Mouse (Mus musculus) stomach, embryonic 16.5 days (tissue): ENCODE measurements around the gene Cks2. TPM values are rescaled to one million over a fixed set of nuclear protein-coding genes. Genes with fewer than 3 reads are reported as not detected.
A peak's percentile ranks its signal among the peaks of the same experiment; 100 is the strongest.

Source experiments
- ATAC-seq: fragments of 200-750 bp; cut with Nextera tagmentation; 2 replicates; pipeline ENCODE4 v1.8.0; 2017; ENCODE audit warnings: moderate number of reproducible peaks, moderate TSS enrichment; ENCODE audit not compliant: insufficient read depth, low FRiP score
- H3K27ac ChIP-seq: fragments of 300-500 bp; sonication (generic); 2 replicates; pipeline ENCODE4 v1.5.1; 2014; ENCODE audit warnings: low read length
- H3K27me3 ChIP-seq: fragments of 300-500 bp; sonication (generic); 2 replicates; pipeline ENCODE4 v1.6.1; 2014; ENCODE audit warnings: low read length, control low read depth, mixed read lengths; ENCODE audit not compliant: control insufficient read depth, insufficient read depth
- H3K36me3 ChIP-seq: fragments of 300-500 bp; sonication (generic); 2 replicates; pipeline ENCODE4 v1.6.1; 2014; ENCODE audit warnings: low read length; ENCODE audit not compliant: control insufficient read depth, insufficient read depth
- H3K4me1 ChIP-seq: fragments of 300-500 bp; sonication (generic); 2 replicates; pipeline ENCODE4 v1.6.1; 2014; ENCODE audit warnings: low read length, control low read depth, mixed read lengths; ENCODE audit not compliant: control insufficient read depth, insufficient read depth
- H3K4me2 ChIP-seq: fragments of 300-500 bp; sonication (generic); 2 replicates; pipeline ENCODE4 v1.6.1; 2014; ENCODE audit warnings: low read depth, low read length, mixed read lengths
- H3K4me3 ChIP-seq: fragments of 300-500 bp; sonication (generic); replicated peaks from 2 replicates; pipeline ENCODE4 v1.5.1; 2014; ENCODE audit warnings: mild to moderate bottlenecking, low read length
- H3K9ac ChIP-seq: fragments of 300-500 bp; sonication (generic); 2 replicates; pipeline ENCODE4 v1.6.1; 2014; ENCODE audit warnings: low read length
- H3K9me3 ChIP-seq: fragments of 300-500 bp; sonication (generic); replicated peaks from 2 replicates; pipeline ENCODE4 v1.6.1; 2016; ENCODE audit warnings: low read length, control low read depth; ENCODE audit not compliant: control insufficient read depth
- WGBS: fragments of 180-500 bp; shearing (Covaris S2); extraction: QIAGEN DNeasy Blood & Tissue Kit; methylation state at CpG from one replicate; pipeline ENCODE4 v1.1.7; 2014; 5-methylcytosine and 5-hydroxymethylcytosine counted together
- polyA plus RNA-seq: library from polyadenylated mRNA; unstranded; fragments of >200 nt; fragmentation: Nextera tagmentation; extraction: Ambion mirVana; gene quantifications from 2 replicates; pipeline ENCODE4 v1.2.1, GENCODE M21; 2015

The Cks2 gene
- polyA plus RNA-seq, result 262 and 274 TPM in 2 replicates

GRCm38 (mm10) chr13:51644829-51645789 is at the start of gene Cks2:
Gene Cks2, plus strand, starts transcription at chr13:51645232.
- Histone ChIP-seq H3K9me3 (no peaks in the 10 kb centered on the region), H3K4me1 (peaks cover 18% of the 10 kb centered on the region), H3K9ac (peak within 1 kb of the TSS; percentile 82), H3K27ac (peak within 1 kb of the TSS; percentile 84), H3K4me3 (peak within 1 kb of the TSS; percentile 81), H3K36me3 (no peaks in the 10 kb centered on the region), H3K27me3 (no peaks in the 10 kb centered on the region), H3K4me2 (peak within 1 kb of the TSS; percentile 68)
- ATAC-seq, result peak; percentile 99
- WGBS, result under 1% methylated on average over 83 of the region's 83 CpGs

- H3K4me2 ChIP-seq, result peak overlapping the region; percentile 87
These were observed 49.6 kb upstream of the Cks2 start for GRCm38 (mm10) chr13:51595404-51595803.

DNA sequence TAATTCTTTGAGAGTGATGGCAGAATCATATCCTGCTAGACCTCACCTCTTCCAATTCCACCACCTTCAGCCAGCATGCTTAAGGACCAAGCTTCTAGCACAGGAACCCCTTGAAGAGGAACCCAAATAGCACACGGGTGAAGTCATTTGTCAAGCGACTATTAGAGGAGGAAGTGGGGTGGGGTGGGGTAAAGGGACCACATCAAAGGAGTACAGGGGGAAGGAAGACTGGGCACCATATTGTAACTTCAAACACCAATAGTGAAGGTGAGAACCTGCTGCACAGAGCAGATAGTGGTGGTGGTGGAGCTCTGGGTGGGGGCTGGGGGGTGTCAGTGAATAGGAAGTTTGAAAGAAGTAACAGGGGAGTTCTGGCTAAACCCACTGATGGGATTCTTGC is 47.0 kb upstream of the Cks2 start:
- Histone ChIP-seq H3K27me3 (no peaks in the 10 kb centered on the region; the same call in 1 of the 2 replicates), H3K36me3 (no peaks in the 10 kb centered on the region), H3K4me1 (no peaks in the 10 kb centered on the region), H3K4me3 (no peak overlapping the region), H3K27ac (no peak overlapping the region), H3K9ac (no peak overlapping the region), H3K4me2 (no peak overlapping the region), H3K9me3 (no peaks in the 10 kb centered on the region)
- no peak for ATAC-seq
- 53% methylated on average over 2 of the region's 2 CpGs for WGBS

More at GRCm38 (mm10) chr13:51595404-51595803, 49.6 kb upstream of the Cks2 start:
- no peak for ATAC-seq
- Histone ChIP-seq H3K36me3 (no peaks in the 10 kb centered on the region), H3K4me1 (no peaks in the 10 kb centered on the region), H3K27me3 (peaks cover 4% of the 10 kb centered on the region; the same call in 1 of the 2 replicates), H3K4me3 (peak overlapping the region; percentile 43; the same call in 1 of the 2 replicates), H3K9me3 (no peaks in the 10 kb centered on the region), H3K9ac (no peak overlapping the region), H3K27ac (no peak overlapping the region)
- WGBS, result 34% methylated on average over 11 of the region's 11 CpGs

DNA sequence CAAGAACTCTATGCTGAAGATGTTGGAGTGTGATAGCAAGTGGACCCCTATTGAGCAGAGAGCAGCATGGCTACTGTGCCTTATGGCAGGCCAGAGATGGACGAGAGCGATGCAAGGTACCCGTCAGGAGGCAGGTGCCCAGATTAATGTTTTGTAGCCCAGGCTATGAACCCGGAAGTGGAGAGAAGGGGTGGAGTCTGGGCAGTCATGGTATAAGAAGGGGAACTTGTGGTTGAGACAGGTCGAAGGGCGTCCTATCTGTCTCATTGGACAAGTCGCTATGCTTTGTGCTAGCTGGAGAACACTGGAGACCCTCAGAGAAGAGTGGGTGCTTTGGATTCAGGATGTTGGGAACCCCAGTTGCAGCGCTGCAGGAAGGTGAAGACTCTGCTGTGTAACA is 44.9 kb upstream of the Cks2 start:
- Histone ChIP-seq H3K27ac (no peak overlapping the region), H3K9me3 (no peaks in the 10 kb centered on the region), H3K9ac (no peak overlapping the region), H3K36me3 (no peaks in the 10 kb centered on the region), H3K4me3 (no peak overlapping the region), H3K27me3 (no peaks in the 10 kb centered on the region), H3K4me2 (no peak overlapping the region), H3K4me1 (no peaks in the 10 kb centered on the region)
- WGBS, result 84% methylated on average over 8 of the region's 8 CpGs
- ATAC-seq, result no peak

DNA sequence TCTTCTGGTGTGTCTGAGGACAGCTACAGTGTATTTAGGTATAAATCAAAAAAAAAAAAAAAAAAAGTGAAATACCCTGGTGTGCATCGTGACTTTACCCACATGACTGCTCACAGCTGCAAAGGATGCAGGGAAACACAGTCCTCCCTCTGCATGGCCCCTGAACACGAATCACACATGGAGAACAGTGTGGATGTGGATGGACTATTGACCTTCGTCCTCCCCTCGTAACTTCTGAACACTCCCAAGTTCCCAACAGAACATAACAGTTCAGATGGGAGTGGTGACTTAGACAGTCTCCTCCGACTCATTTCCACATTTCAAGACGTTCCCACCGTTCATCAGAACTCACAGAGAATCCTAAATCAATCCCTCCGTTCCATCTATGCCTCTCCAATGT is 42.3 kb upstream of the Cks2 start:
- Histone ChIP-seq H3K9me3 (no peaks in the 10 kb centered on the region), H3K36me3 (no peaks in the 10 kb centered on the region), H3K27me3 (no peaks in the 10 kb centered on the region), H3K4me3 (no peak overlapping the region), H3K9ac (no peak overlapping the region), H3K4me1 (no peaks in the 10 kb centered on the region), H3K4me2 (peak overlapping the region; percentile 49; the same call in 1 of the 2 replicates), H3K27ac (no peak overlapping the region)
- 44% methylated on average over 8 of the region's 8 CpGs for WGBS
- 0 out of 2 replicates have a peak, but pooled peaks have one; percentile 47 for ATAC-seq

DNA sequence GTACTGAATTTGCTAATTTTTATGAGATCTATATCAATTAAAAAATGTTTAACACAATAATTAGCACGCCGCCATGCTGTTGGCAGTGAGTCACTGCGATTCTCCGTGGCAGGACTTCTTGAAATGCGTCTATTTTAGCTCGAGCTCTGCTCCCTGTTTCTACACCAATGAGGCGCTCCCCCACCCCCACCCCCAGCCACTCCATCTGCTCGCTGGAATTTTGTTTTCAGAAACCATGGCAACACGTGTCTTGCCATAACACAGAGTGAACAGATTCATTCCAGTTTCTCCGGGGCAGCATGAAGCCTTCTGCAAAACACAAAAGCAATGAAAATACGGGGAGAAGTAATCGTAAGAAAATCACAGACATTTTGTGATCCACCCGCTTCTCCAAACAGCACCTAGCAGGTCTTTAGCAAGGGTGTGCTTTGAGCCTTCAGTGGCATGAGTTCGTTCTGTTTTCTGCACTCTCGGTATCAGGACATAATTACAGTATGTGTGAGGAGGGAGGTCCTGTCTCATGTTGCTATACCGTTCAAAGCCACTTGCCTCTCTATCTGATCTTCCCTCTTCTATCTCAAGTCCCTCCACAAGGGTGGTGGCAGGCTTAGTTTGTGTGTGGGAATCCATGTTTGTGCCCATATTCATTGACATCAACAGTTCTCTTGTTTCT is 41.7 kb upstream of the Cks2 start:
- Histone ChIP-seq H3K27me3 (no peaks in the 10 kb centered on the region), H3K27ac (no peak overlapping the region), H3K36me3 (no peaks in the 10 kb centered on the region), H3K4me2 (peak overlapping the region; percentile 49), H3K4me3 (peak overlapping the region; percentile 18; the same call in 1 of the 2 replicates), H3K4me1 (no peaks in the 10 kb centered on the region), H3K9me3 (no peaks in the 10 kb centered on the region), H3K9ac (0 out of 2 replicates have a peak overlapping the region, but pooled peaks have one; percentile 4)
- 16% methylated on average over 16 of the region's 16 CpGs for WGBS
- peak; percentile 80 for ATAC-seq

GRCm38 (mm10) chr13:51603894-51604244 is 41.2 kb upstream of the Cks2 start:
- Histone ChIP-seq H3K9me3 (no peaks in the 10 kb centered on the region), H3K36me3 (no peaks in the 10 kb centered on the region), H3K27me3 (no peaks in the 10 kb centered on the region), H3K27ac (no peak overlapping the region), H3K9ac (no peak overlapping the region), H3K4me2 (peak overlapping the region; percentile 49; the same call in 1 of the 2 replicates), H3K4me3 (no peak overlapping the region), H3K4me1 (no peaks in the 10 kb centered on the region)
- WGBS, result 49% methylated on average over 4 of the region's 4 CpGs
- ATAC-seq, result no peak

DNA sequence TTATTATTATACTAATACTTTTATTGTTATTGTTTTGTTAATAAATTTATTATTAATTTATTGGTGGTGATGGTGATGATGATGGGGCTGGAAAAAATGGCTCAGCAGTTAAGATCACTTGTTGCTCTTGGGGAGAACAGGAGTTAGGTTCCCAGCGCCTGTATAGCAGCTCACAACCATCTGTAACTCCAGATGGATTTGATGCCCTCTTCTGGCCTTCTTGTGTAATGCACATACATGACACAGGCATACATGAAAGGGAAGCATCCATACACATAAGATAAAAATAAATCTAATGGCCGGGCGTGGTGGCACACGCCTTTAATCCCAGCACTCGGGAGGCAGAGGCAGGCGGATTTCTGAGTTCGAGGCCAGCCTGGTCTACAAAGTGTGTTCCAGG is 35.8 kb upstream of the Cks2 start:
- no peak overlapping the region for H3K4me3 ChIP-seq
- H3K27ac ChIP-seq, result no peak overlapping the region
- no peak overlapping the region for H3K9ac ChIP-seq
- H3K36me3 ChIP-seq, result no peaks in the 10 kb centered on the region
- no peaks in the 10 kb centered on the region for H3K9me3 ChIP-seq
- no peaks in the 10 kb centered on the region for H3K27me3 ChIP-seq
- ATAC-seq, result no peak
- WGBS, result 95% methylated on average over 7 of the region's 7 CpGs
- H3K4me1 ChIP-seq, result peaks cover 3% of the 10 kb centered on the region; the same call in 1 of the 2 replicates
- no peak overlapping the region for H3K4me2 ChIP-seq

GRCm38 (mm10) chr13:51611060-51611459 is 34.0 kb upstream of the Cks2 start:
- no peaks in the 10 kb centered on the region for H3K27me3 ChIP-seq
- H3K4me1 ChIP-seq, result peaks cover 3% of the 10 kb centered on the region; the same call in 1 of the 2 replicates
- WGBS, result 10% methylated on average over 9 of the region's 9 CpGs
- H3K4me3 ChIP-seq, result no peak overlapping the region
- H3K9ac ChIP-seq, result no peak overlapping the region
- H3K9me3 ChIP-seq, result no peaks in the 10 kb centered on the region
- ATAC-seq, result no peak
- no peak overlapping the region for H3K4me2 ChIP-seq
- no peaks in the 10 kb centered on the region for H3K36me3 ChIP-seq
- no peak overlapping the region for H3K27ac ChIP-seq
